Mouse (Mus musculus) MEL-GATA-1-ER (cell line): ENCODE data around the gene Tekt1.
A peak's percentile ranks its signal among the peaks of the same experiment; 100 is the strongest.

Source experiments
- DNase-seq: peaks from one replicate; pipeline ENCODE4 v3.0.0-alpha.2; 2012; ENCODE audit warnings: low read depth; ENCODE audit errors: extremely low read depth

The Tekt1 gene

GRCm38 (mm10) chr11:72389407-72390142 lies 27.3 kb upstream of the Tekt1 start:
- DNase-seq, result no peak

GRCm38 (mm10) chr11:72388113-72388529 lies 25.9 kb upstream of the Tekt1 start:
- no peak for DNase-seq

- no peak for DNase-seq
Observed at GRCm38 (mm10) chr11:72379351-72379750, 17.1 kb upstream of the Tekt1 start.

- DNase-seq, result no peak
Observed at GRCm38 (mm10) chr11:72378222-72378621, 16.0 kb upstream of the Tekt1 start.

- DNase-seq, result peak; percentile 56
Observed at GRCm38 (mm10) chr11:72376562-72376961, 14.3 kb upstream of the Tekt1 start.

- no peak for DNase-seq
Observed at GRCm38 (mm10) chr11:72369904-72370672, 7.8 kb upstream of the Tekt1 start.

- DNase-seq, result no peak
Observed at GRCm38 (mm10) chr11:72367934-72368674, 5.9 kb upstream of the Tekt1 start.

- no peak for DNase-seq
Observed at GRCm38 (mm10) chr11:72366126-72366525, 3.9 kb upstream of the Tekt1 start.

- no peak for DNase-seq
Observed at GRCm38 (mm10) chr11:72364526-72364925, 2.3 kb upstream of the Tekt1 start.

GRCm38 (mm10) chr11:72363523-72364240 lies 1.4 kb upstream of the Tekt1 start:
- DNase-seq, result no peak

- no peak for DNase-seq
Observed at GRCm38 (mm10) chr11:72361385-72362346, 576 bp downstream of the Tekt1 start.

GRCm38 (mm10) chr11:72354971-72355728 lies 7.1 kb downstream of the Tekt1 start:
- DNase-seq, result peak; percentile 35

GRCm38 (mm10) chr11:72353186-72353585 lies 9.1 kb downstream of the Tekt1 start:
- DNase-seq, result no peak

GRCm38 (mm10) chr11:72352272-72352671 lies 10.0 kb downstream of the Tekt1 start:
- DNase-seq, result peak; percentile 77

- DNase-seq, result no peak
Observed at GRCm38 (mm10) chr11:72349652-72350051, 12.6 kb downstream of the Tekt1 start.

- DNase-seq, result no peak
Observed at GRCm38 (mm10) chr11:72349016-72349415, 13.2 kb downstream of the Tekt1 start.

- no peak for DNase-seq
Observed at GRCm38 (mm10) chr11:72348563-72348962, 13.7 kb downstream of the Tekt1 start.

GRCm38 (mm10) chr11:72344486-72344885 lies 17.8 kb downstream of the Tekt1 start:
- DNase-seq, result no peak

GRCm38 (mm10) chr11:72343904-72344303 lies 18.3 kb downstream of the Tekt1 start:
- peak; percentile 50 for DNase-seq
